ENCODE assay signal across 22 mouse cellular contexts in the genomic region with DNA sequence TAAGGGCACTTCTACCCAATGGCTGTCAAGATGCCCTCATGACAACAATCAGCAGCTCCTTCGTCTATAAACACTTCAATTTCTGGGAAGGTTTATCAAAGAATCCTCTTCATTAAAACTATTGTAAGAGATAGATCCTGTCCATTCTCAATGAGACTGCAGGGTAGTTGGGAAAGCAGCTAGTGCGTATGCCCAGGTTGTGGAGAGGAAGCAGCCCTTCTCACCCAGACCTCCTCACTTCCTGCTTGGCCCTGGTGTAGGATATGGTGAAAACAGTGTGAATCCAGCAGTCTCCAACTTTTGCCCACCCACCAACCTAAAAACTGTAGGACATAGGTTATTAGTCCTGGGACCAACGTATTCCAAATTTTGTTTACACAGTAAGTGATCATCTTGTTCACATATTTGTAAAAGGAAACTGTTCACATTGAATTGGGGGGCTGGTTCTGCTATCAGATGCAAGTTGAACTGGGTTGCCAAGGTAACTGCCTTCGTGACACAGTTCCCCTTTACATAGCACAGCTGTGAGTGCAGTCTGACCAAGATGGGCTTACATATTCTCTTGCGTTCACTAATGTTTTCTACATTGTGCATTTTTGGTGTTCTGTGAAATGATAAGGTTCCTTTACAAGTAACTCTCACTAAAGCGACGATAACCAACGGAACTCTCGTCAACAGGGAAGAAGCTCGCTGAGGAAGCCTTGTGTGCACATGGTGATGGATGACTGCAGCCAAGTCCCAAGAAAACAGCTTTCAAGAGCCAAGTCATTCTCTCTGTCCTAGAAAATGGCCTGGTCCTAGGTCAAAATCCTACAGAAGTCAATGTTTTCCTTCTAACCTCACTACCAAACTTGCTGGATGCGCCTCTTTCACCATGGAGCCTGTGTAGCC. TPM values are rescaled to one million over a fixed set of nuclear protein-coding genes. Genes with fewer than 3 reads are reported as not detected.
DNase-seq lines count a peak whose midpoint lies in the region; ATAC-seq lines count a peak whose summit lies in the region.
"Had no signal": no experiment of that assay in that cellular context is flagged by ENCODE, and none has a peak within 500 bp of the region (broad histone marks: within the 10 kb centered on the region; RNA-seq: fewer than 3 reads in every experiment).

No protein-coding gene starts in this region.

- peak; percentile 50 for DNase-seq in thymus, postnatal 0 days (ENCODE audit: low spot score)
- DNase-seq in thymus, postnatal 36 days: no peak
- DNase-seq in B cell, adult 2 months: peak; percentile 26 to 38
- no peak for DNase-seq in ovary, adult 18-20 months (ENCODE audit: low spot score)
- DNase-seq in adrenal gland, postnatal 14 days: no peak
- DNase-seq: adrenal gland, postnatal 36 days; cerebellum, adult 9-10 months; gastrocnemius, postnatal 25 days; heart, adult 2 months; kidney, adult 18-20 months; kidney, postnatal 36 days; layer of hippocampus, postnatal 36 days; liver, embryonic 13.5 days; lung, adult 18-20 months; lung, postnatal 4 days had no signal

- peak; percentile 53 for ATAC-seq in common myeloid progenitor, adult 5-6 weeks (replicated peaks; ENCODE audit: low read depth, poor library complexity, severe bottlenecking)
- ATAC-seq in megakaryocyte-erythroid progenitor cell, adult 5-6 weeks (replicated peaks; ENCODE audit: low FRiP score, low TSS enrichment, poor library complexity, severe bottlenecking): 0 out of 2 replicates have a peak, but pooled peaks have one; percentile 38
- ATAC-seq: forebrain, embryonic 15.5 days; lung, postnatal 0 days; midbrain, embryonic 16.5 days had no signal

RNA-seq across cellular contexts. Expression of a gene that starts 5.8 kb away (rescaled TPM):
- 124 and 128 TPM in 2 replicates for polyA plus RNA-seq in thymus, postnatal 0 days (2015; fragmentation: Nextera tagmentation; extraction: Ambion mirVana)
- 89.5 and 114 TPM in 2 replicates for total RNA-seq in common myeloid progenitor, adult 5-6 weeks (2017)
- total RNA-seq in megakaryocyte-erythroid progenitor cell, adult 5-6 weeks (2014; fragmentation: Nextera tagmentation): 82.0 and 100 TPM in 2 replicates
- 58.5 and 65.7 TPM in 2 replicates for total RNA-seq in megakaryocyte-erythroid progenitor cell, adult 5-6 weeks (2017)
- 25.7 and 30.0 TPM in 2 replicates for total RNA-seq in adrenal gland, postnatal 14 days (2021)

RNA-seq across cellular contexts. Expression of a gene that starts 37.6 kb away (rescaled TPM):
- polyA plus RNA-seq in thymus, postnatal 0 days (2015; fragmentation: Nextera tagmentation; extraction: Ambion mirVana): 8.4 and 12.0 TPM in 2 replicates
- total RNA-seq in common myeloid progenitor, adult 5-6 weeks (2017): not detected in 2 replicates
- not detected in 2 replicates for total RNA-seq in megakaryocyte-erythroid progenitor cell, adult 5-6 weeks (2014; fragmentation: Nextera tagmentation)
- not detected in 2 replicates for total RNA-seq in megakaryocyte-erythroid progenitor cell, adult 5-6 weeks (2017)
- total RNA-seq in adrenal gland, postnatal 14 days (2021): 6.0 and 13.3 TPM in 2 replicates
- total RNA-seq: G1E; gastrocnemius, adult 18-20 months had no signal
- polyA plus RNA-seq: G1E; heart, adult 2 months had no signal

RNA-seq across cellular contexts. Expression of a gene that starts 45.8 kb away (rescaled TPM):
- 5.7 and 6.9 TPM in 2 replicates for polyA plus RNA-seq in thymus, postnatal 0 days (2015; fragmentation: Nextera tagmentation; extraction: Ambion mirVana)
- 12.0 and 17.1 TPM in 2 replicates for total RNA-seq in common myeloid progenitor, adult 5-6 weeks (2017)
- 10.3 and 10.5 TPM in 2 replicates for total RNA-seq in megakaryocyte-erythroid progenitor cell, adult 5-6 weeks (2014; fragmentation: Nextera tagmentation)
- total RNA-seq in megakaryocyte-erythroid progenitor cell, adult 5-6 weeks (2017): 24.5 and 44.0 TPM in 2 replicates
- 18.7 and 19.3 TPM in 2 replicates for total RNA-seq in adrenal gland, postnatal 14 days (2021)

RNA-seq across cellular contexts. Expression of a gene that starts 53.7 kb away (rescaled TPM):
- 14.4 and 14.6 TPM in 2 replicates for polyA plus RNA-seq in thymus, postnatal 0 days (2015; fragmentation: Nextera tagmentation; extraction: Ambion mirVana)
- 9.4 and 11.6 TPM in 2 replicates for total RNA-seq in common myeloid progenitor, adult 5-6 weeks (2017)
- 5.0 and 14.5 TPM in 2 replicates for total RNA-seq in megakaryocyte-erythroid progenitor cell, adult 5-6 weeks (2014; fragmentation: Nextera tagmentation)
- total RNA-seq in megakaryocyte-erythroid progenitor cell, adult 5-6 weeks (2017): 12.8 and 16.2 TPM in 2 replicates
- total RNA-seq in adrenal gland, postnatal 14 days (2021): 14.6 and 18.1 TPM in 2 replicates

Comparison
In these comparisons a context has a peak if more than half of its experiments do, and no peak if none do; other contexts are left out.
1. DNase-seq: peak in thymus, postnatal 0 days (single experiment) and B cell, adult 2 months (2 of 2); none in thymus, postnatal 36 days (0 of 2), ovary, adult 18-20 months (single experiment) and adrenal gland, postnatal 14 days (single experiment).